Mouse (Mus musculus): ENCODE results near the gene Fbln1.
"Not testable (repeated sequence)": the region's sequence is repeated elsewhere in the genome, so short reads cannot be mapped to it uniquely, and the experiment has no call there.

The Fbln1 gene

GRCm38 (mm10) chr15:85278986-85279385, 73.2 kb downstream of the Fbln1 start:
- no peak for DNase-seq (ENCODE audit: extremely low read depth, insufficient read length, low spot score)

- DNase-seq (ENCODE audit: extremely low read depth, insufficient read length, low spot score): peak; percentile 25
These were observed 76.3 kb downstream of the Fbln1 start for GRCm38 (mm10) chr15:85282021-85282420.

GRCm38 (mm10) chr15:85284651-85285050, 78.9 kb downstream of the Fbln1 start:
- no peak for DNase-seq (ENCODE audit: extremely low read depth, insufficient read length, low spot score)

- no peak for DNase-seq (ENCODE audit: extremely low read depth, insufficient read length, low spot score)
These were observed 88.9 kb downstream of the Fbln1 start for GRCm38 (mm10) chr15:85294632-85295031.

- no peak for DNase-seq (ENCODE audit: extremely low read depth, insufficient read length, low spot score)
These were observed 89.8 kb downstream of the Fbln1 start for GRCm38 (mm10) chr15:85295544-85295943.

- DNase-seq (ENCODE audit: extremely low read depth, insufficient read length, low spot score): no peak
These were observed 90.2 kb downstream of the Fbln1 start for GRCm38 (mm10) chr15:85295977-85296376.

GRCm38 (mm10) chr15:85296538-85296937, 90.8 kb downstream of the Fbln1 start:
- no peak for DNase-seq (ENCODE audit: extremely low read depth, insufficient read length, low spot score)

- no peak for DNase-seq (ENCODE audit: extremely low read depth, insufficient read length, low spot score)
These were observed 92.5 kb downstream of the Fbln1 start for GRCm38 (mm10) chr15:85298167-85298781.

GRCm38 (mm10) chr15:85298946-85299345, 93.2 kb downstream of the Fbln1 start:
- no peak for DNase-seq (ENCODE audit: extremely low read depth, insufficient read length, low spot score)

- DNase-seq (ENCODE audit: extremely low read depth, insufficient read length, low spot score): no peak
These were observed 97.5 kb downstream of the Fbln1 start for GRCm38 (mm10) chr15:85303241-85303640.

- DNase-seq (ENCODE audit: extremely low read depth, insufficient read length, low spot score): no peak
These were observed 98.2 kb downstream of the Fbln1 start for GRCm38 (mm10) chr15:85303976-85304375.

GRCm38 (mm10) chr15:85307061-85307660, 101.4 kb downstream of the Fbln1 start:
- DNase-seq (ENCODE audit: extremely low read depth, insufficient read length, low spot score): no peak

GRCm38 (mm10) chr15:85311058-85311657, 105.4 kb downstream of the Fbln1 start:
- no peak for DNase-seq (ENCODE audit: extremely low read depth, insufficient read length, low spot score)

- DNase-seq (ENCODE audit: extremely low read depth, insufficient read length, low spot score): peak; percentile 36
These were observed 109.8 kb downstream of the Fbln1 start for GRCm38 (mm10) chr15:85315378-85316025.

- DNase-seq (ENCODE audit: extremely low read depth, insufficient read length, low spot score): no peak
These were observed 110.8 kb downstream of the Fbln1 start for GRCm38 (mm10) chr15:85316342-85317140.

- DNase-seq (ENCODE audit: extremely low read depth, insufficient read length, low spot score): peak; percentile 79
These were observed 114.3 kb downstream of the Fbln1 start for GRCm38 (mm10) chr15:85319924-85320668.

- no peak for DNase-seq (ENCODE audit: extremely low read depth, insufficient read length, low spot score)
These were observed 117.5 kb downstream of the Fbln1 start for GRCm38 (mm10) chr15:85323214-85323613.

GRCm38 (mm10) chr15:85324426-85324825, 118.7 kb downstream of the Fbln1 start:
- no peak for DNase-seq (ENCODE audit: extremely low read depth, insufficient read length, low spot score)

GRCm38 (mm10) chr15:85327808-85328207, 122.1 kb downstream of the Fbln1 start:
- DNase-seq (ENCODE audit: extremely low read depth, insufficient read length, low spot score): no peak

- not testable (repeated sequence) for DNase-seq (ENCODE audit: extremely low read depth, insufficient read length, low spot score)
These were observed 122.7 kb downstream of the Fbln1 start for GRCm38 (mm10) chr15:85328455-85328854.

All from 3134 (cell line).